Mouse (Mus musculus) heart, adult 2 months (tissue): ENCODE results near the gene Flnc.

Source experiments
- CTCF ChIP-seq: fragments of 200-600 bp; IDR thresholded peaks from 2 replicates; pipeline ENCODE4 v1.8.1; 2022; ENCODE audit warnings: antibody characterized with exemption, mild to moderate bottlenecking, moderate library complexity
- EP300 ChIP-seq: fragments of 200-500 bp; IDR thresholded peaks from 2 replicates; pipeline ENCODE4 v1.6.1; 2011; ENCODE audit warnings: low read depth, low read length, control low read depth; ENCODE audit not compliant: insufficient read depth

DNA sequence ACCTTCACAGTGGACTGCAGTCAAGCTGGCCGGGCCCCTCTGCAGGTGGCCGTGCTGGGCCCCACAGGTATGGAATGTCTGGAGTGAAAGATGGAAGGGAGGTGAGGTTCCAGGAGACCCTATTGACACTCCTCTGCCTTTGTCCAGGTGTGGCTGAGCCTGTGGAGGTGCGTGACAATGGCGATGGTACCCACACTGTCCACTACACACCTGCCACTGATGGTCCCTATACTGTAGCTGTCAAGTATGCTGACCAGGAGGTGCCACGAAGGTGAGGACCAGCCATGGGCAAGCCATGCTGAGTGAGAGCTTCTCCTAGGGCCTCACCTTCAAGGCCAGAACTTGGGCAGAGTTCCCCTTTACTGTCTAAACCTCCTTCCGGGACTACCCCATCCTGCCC is 17.6 kb downstream of the Flnc start:
- TF ChIP-seq EP300 (no peak), CTCF (no peak)
